Mouse (Mus musculus) Patski (cell line): ENCODE data around the gene Tmem221. TPM values are rescaled to one million over a fixed set of nuclear protein-coding genes. Genes with fewer than 3 reads are reported as not detected.
A peak's percentile ranks its signal among the peaks of the same experiment; 100 is the strongest.

ENCODE experiments used
- ATAC-seq: fragments of 100-300 bp; one replicate; pipeline ENCODE4 v1.8.0; 2021
- CTCF ChIA-PET: fragments of 350-600 bp; sonication (Branson Sonifier 250); formaldehyde crosslinking; loops from one replicate; lab custom pipeline; 2022; ENCODE audit warnings: inconsistent platforms; lab: Charles Lee
- POLR2A ChIA-PET: fragments of 350-600 bp; sonication (Branson Sonifier 250); formaldehyde crosslinking; loops from one replicate; lab custom pipeline; 2022; ENCODE audit warnings: antibody characterized with exemption, inconsistent platforms; lab: Charles Lee
- DNase-seq: peaks from one replicate; pipeline ENCODE4 v3.0.0-alpha.2; 2011; ENCODE audit warnings: low read depth, low spot score
- H3K27me3 ChIP-seq: fragments of 371-371 bp; one replicate; pipeline ENCODE4 v1.5.1; 2021
- CTCF ChIP-seq: fragments of 100-300 bp; IDR thresholded peaks from one replicate; pipeline ENCODE4 v1.5.1; 2021
- in situ Hi-C: fragments of 300-500 bp; cut with MboI; formaldehyde crosslinking; loops from 3 replicates; pipeline ENCODE4 v1.11.1; 2018; ENCODE audit warnings: low pct_unique_long_range_greater_than_20kb, mixed read lengths
- polyA plus RNA-seq: library from polyadenylated mRNA; unstranded; gene quantifications from one replicate; pipeline ENCODE4 v1.2.3, GENCODE M21; 2021

The Tmem221 gene
- polyA plus RNA-seq, 1 experiment from 2014 or later, result 3.4 TPM

GRCm38 (mm10) chr8:71560071-71560470, 1.4 kb upstream of the Tmem221 start:
- TF ChIP-seq CTCF, result no peak
- no peaks in the 10 kb centered on the region for H3K27me3 ChIP-seq
- no peak for DNase-seq
- in situ Hi-C loops, result loop anchor here (5.0 kb wide), 2 partner anchors 42 to 102 kb away; no protein-coding TSS in a partner anchor
- CTCF ChIA-PET, result interaction anchor here (2.6 to 5.6 kb wide), 5 partner anchors 9 to 100 kb away, joined by 9 to 49 read pairs (median 19); partner anchors contain the start of genes Colgalt1 and Pgls
- ATAC-seq, result no peak
- POLR2A ChIA-PET, result interaction anchor here (3.1 kb wide), 1 partner anchor 32 kb away, joined by 7 read pairs; the partner anchor contains the start of gene Pgls

DNA sequence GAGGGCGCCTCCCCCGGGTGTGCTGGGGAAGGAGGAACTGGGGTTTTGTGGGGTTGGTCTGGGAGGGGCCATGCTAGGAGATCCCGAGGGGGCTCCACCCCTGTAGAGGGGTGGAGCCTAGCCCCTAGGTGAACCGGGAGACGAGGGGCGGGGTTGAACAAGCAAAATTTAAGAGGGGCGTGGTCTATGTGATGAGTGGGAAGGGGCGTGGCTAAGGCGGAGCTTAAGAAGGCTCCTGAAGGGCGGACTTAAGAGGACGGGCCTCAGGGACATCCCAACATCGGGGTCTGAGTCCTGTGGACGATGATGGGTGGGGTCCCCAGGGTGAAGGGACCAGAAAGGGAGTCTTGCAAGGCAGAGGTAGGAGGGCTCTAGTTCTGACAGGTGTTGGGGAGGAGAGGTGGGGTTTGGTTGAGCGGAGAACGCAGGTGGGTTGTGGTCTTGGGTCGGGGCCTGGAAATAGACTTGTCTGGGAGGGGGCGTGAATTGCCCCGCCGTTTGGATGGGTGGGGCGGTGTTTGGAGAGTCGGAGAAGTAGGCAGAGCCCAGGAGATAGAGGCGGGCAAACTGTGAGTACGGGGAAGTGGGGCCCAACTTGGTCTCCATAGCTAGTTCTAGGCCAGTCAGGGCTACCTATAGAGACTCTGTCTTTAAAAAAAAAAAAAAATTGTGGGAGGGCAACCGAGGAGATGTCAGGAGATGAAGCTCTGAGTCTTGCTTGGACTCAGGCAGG, 453 bp upstream of the Tmem221 start:
- DNase-seq (no peak), ATAC-seq (peak; percentile 57)
- H3K27me3 ChIP-seq, result no peaks in the 10 kb centered on the region
- ChIA-PET POLR2A (interaction anchor here (0.6 to 3.1 kb wide), 3 partner anchors 10 to 57 kb away, joined by 3 to 7 read pairs (median 3); partner anchors contain the start of gene Pgls), CTCF (interaction anchor here (1.6 to 5.6 kb wide), 3 partner anchors 32 to 53 kb away, joined by 5 to 49 read pairs (median 19); partner anchors contain the start of genes Colgalt1 and Pgls)
- no peak for TF ChIP-seq CTCF
- in situ Hi-C loops, result no loop called here

DNA sequence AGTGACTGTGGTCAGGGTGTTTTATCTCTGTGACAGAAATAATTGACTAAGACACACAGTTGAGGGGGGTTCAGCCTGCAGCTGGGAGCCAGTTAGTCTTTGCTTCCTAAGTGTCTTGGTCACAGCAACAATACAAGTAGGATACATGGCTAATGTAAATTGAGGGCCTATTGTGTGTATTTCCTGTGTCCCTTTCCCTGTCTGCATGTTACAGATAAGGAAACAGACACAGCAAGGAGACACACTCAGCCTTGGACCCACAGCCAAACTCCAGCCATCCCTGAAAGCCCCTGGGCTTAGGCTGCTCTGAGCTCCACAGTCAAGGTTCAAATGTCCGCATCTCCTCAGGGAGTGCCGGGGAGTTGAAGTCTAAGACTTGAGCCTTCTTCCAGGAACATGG, 4.0 kb downstream of the Tmem221 start:
- no peak for TF ChIP-seq CTCF
- in situ Hi-C loops, result no loop called here
- no peaks in the 10 kb centered on the region for H3K27me3 ChIP-seq
- no peak for DNase-seq
- POLR2A ChIA-PET, result no interaction called here
- no peak for ATAC-seq
- CTCF ChIA-PET, result interaction anchor here (0.9 kb wide), 1 partner anchor 104 kb away, joined by 3 read pairs; no protein-coding TSS in a partner anchor

- in situ Hi-C loops, result no loop called here
- ChIA-PET CTCF (interaction anchor here (1.7 kb wide), 1 partner anchor 107 kb away, joined by 3 read pairs; no protein-coding TSS in a partner anchor), POLR2A (no interaction called here)
- no peaks in the 10 kb centered on the region for H3K27me3 ChIP-seq
- TF ChIP-seq CTCF, result no peak
- DNase-seq (no peak), ATAC-seq (no peak)
Observed at GRCm38 (mm10) chr8:71554001-71554400, 4.7 kb downstream of the Tmem221 start.

DNA sequence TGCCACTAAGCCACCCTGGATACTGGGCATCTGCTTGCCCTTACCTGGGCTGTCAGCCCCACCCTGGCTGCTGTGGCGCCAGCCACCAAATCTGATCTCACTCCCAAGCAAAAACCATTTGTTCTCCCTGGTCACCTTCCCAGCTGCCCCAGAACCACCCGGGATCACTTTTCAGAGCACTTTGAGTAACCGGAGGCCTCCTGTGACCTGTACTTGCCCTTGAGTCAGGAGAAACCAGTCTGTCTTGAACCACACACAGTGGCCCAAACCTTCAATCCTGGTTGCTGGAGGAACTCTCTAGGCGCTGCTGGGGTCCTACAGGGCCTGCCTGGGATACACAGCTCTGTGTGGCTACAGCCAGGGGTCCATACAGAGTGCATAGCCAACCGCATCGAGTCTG, 5.9 kb downstream of the Tmem221 start:
- ATAC-seq (no peak), DNase-seq (no peak)
- ChIA-PET CTCF (interaction anchor here (1.7 to 2.8 kb wide), 2 partner anchors 9 to 108 kb away, joined by 3 to 9 read pairs; no protein-coding TSS in a partner anchor), POLR2A (no interaction called here)
- no peaks in the 10 kb centered on the region for H3K27me3 ChIP-seq
- no peak for TF ChIP-seq CTCF
- in situ Hi-C loops, result no loop called here

DNA sequence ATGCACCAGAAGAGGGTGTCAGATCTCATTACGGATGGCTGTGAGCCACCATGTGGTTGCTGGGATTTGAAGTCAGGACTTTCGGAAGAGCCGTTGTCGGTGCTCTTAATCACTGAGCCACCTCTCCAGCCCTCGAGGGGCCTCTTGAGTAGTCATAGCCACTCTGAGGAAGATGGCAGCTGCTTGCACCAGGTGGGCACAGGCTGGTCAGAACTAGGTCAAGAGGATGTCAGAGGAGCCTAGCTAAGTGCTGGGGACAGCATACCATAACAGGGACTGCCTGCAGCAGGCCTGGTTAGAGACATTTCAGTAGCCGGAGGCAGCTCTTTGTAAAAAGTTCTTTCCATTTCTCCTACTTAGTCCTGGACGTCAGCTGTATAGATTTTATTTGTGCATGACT, 7.9 kb downstream of the Tmem221 start:
- ATAC-seq, result no peak
- H3K27me3 ChIP-seq, result no peaks in the 10 kb centered on the region
- ChIA-PET POLR2A (interaction anchor here (2.1 kb wide), 1 partner anchor 42 kb away, joined by 7 read pairs; no protein-coding TSS in a partner anchor), CTCF (interaction anchor here (1.1 to 2.8 kb wide), 2 partner anchors 11 to 110 kb away, joined by 3 to 9 read pairs; no protein-coding TSS in a partner anchor)
- no peak for TF ChIP-seq CTCF
- no peak for DNase-seq
- in situ Hi-C loops, result no loop called here

DNA sequence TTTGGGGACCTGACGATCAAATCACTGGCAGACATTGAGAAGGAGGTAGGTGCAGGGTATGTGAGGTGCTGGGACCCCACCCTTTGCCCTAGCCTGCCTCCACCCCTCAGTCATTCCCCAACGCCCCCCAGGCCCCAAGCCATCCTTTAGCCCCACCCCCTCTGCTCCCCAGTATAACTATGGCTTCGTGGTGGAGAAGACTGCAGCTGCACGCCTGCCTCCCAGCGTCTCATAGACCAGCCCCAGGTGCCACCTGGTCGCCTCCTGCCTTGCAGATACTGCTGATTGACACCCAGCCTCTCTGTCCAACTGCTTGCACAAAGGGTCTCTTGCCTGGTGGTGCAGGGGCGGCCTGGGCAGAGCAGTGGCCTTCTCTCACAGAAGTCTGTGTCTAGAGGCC, 11.1 kb downstream of the Tmem221 start:
- TF ChIP-seq CTCF, result no peak
- DNase-seq (no peak), ATAC-seq (no peak)
- in situ Hi-C loops, result no loop called here
- POLR2A ChIA-PET, result no interaction called here
- H3K27me3 ChIP-seq, result no peaks in the 10 kb centered on the region
- CTCF ChIA-PET, result no interaction called here

GRCm38 (mm10) chr8:71545053-71545452, 13.6 kb downstream of the Tmem221 start:
- H3K27me3 ChIP-seq, result no peaks in the 10 kb centered on the region
- POLR2A ChIA-PET, result no interaction called here
- CTCF ChIA-PET, result interaction anchor here (1.2 kb wide), 1 partner anchor 17 kb away, joined by 3 read pairs; no protein-coding TSS in a partner anchor
- no peak for DNase-seq
- in situ Hi-C loops, result no loop called here
- no peak for ATAC-seq
- no peak for TF ChIP-seq CTCF

GRCm38 (mm10) chr8:71543755-71544154, 14.9 kb downstream of the Tmem221 start:
- POLR2A ChIA-PET, result no interaction called here
- CTCF ChIA-PET, result interaction anchor here (2.6 kb wide), 1 partner anchor 13 kb away, joined by 9 read pairs; no protein-coding TSS in a partner anchor
- no peaks in the 10 kb centered on the region for H3K27me3 ChIP-seq
- no peak for TF ChIP-seq CTCF
- DNase-seq (no peak), ATAC-seq (no peak)
- in situ Hi-C loops, result no loop called here

- ATAC-seq (peak; percentile 83), DNase-seq (peak; percentile 99)
- ChIA-PET CTCF (interaction anchor here (2.6 kb wide), 1 partner anchor 12 kb away, joined by 9 read pairs; no protein-coding TSS in a partner anchor), POLR2A (no interaction called here)
- H3K27me3 ChIP-seq, result no peaks in the 10 kb centered on the region
- no peak for TF ChIP-seq CTCF
- in situ Hi-C loops, result no loop called here
Observed at GRCm38 (mm10) chr8:71542632-71543343, 15.9 kb downstream of the Tmem221 start, which contains the start of gene Mvb12a. TSS of gene Mvb12a (plus strand) at chr8:71542922.
